Mouse (Mus musculus) midbrain, embryonic 15.5 days (tissue): ENCODE results near the gene Tbc1d2b. TPM values are rescaled to one million over a fixed set of nuclear protein-coding genes. Genes with fewer than 3 reads are reported as not detected.
A peak's percentile ranks its signal among the peaks of the same experiment; 100 is the strongest.

Source experiments
- ATAC-seq: fragments of 200-750 bp; cut with Nextera tagmentation; replicated peaks from 2 replicates; pipeline ENCODE4 v1.8.0; 2017; ENCODE audit warnings: moderate TSS enrichment
- H3K27ac ChIP-seq: fragments of 300-500 bp; sonication (generic); 2 replicates; pipeline ENCODE4 v1.5.1; 2015; ENCODE audit warnings: mild to moderate bottlenecking, inconsistent platforms
- H3K27me3 ChIP-seq: fragments of 300-500 bp; sonication (generic); replicated peaks from 2 replicates; pipeline ENCODE4 v1.6.1; 2015; ENCODE audit warnings: inconsistent platforms
- H3K36me3 ChIP-seq: fragments of 300-500 bp; sonication (generic); replicated peaks from 2 replicates; pipeline ENCODE4 v1.6.1; 2015; ENCODE audit warnings: inconsistent platforms
- H3K4me1 ChIP-seq: fragments of 300-500 bp; sonication (generic); 2 replicates; pipeline ENCODE4 v1.6.1; 2015; ENCODE audit warnings: inconsistent platforms
- H3K4me2 ChIP-seq: fragments of 300-500 bp; sonication (generic); 2 replicates; pipeline ENCODE4 v1.6.1; 2015; ENCODE audit warnings: inconsistent platforms, mild to moderate bottlenecking, moderate library complexity
- H3K4me3 ChIP-seq: fragments of 300-500 bp; sonication (generic); 2 replicates; pipeline ENCODE4 v1.5.1; 2015; ENCODE audit warnings: mild to moderate bottlenecking, inconsistent platforms
- H3K9ac ChIP-seq: fragments of 300-500 bp; sonication (generic); 2 replicates; pipeline ENCODE4 v1.6.1; 2015; ENCODE audit warnings: mild to moderate bottlenecking, inconsistent platforms
- H3K9me3 ChIP-seq: fragments of 300-500 bp; sonication (generic); 2 replicates; pipeline ENCODE4 v1.6.1; 2016; ENCODE audit warnings: inconsistent platforms
- WGBS: fragments of 180-500 bp; shearing (Covaris S2); methylation state at CpG from one replicate; pipeline ENCODE4 v1.1.7; 2015; ENCODE audit warnings: mixed read lengths; 5-methylcytosine and 5-hydroxymethylcytosine counted together
- polyA plus RNA-seq: library from polyadenylated mRNA; unstranded; fragments of >200 nt; fragmentation: Nextera tagmentation; extraction: Ambion mirVana; gene quantifications from 2 replicates; pipeline ENCODE4 v1.2.1, GENCODE M21; 2015

Gene Tbc1d2b
- polyA plus RNA-seq, 1 experiment from 2014 or later: 7.6 TPM

GRCm38 (mm10) chr9:90262063-90262462 is 8.5 kb downstream of the Tbc1d2b start:
- WGBS: 71% methylated on average over 3 of the region's 3 CpGs
- Histone ChIP-seq H3K9ac (no peak overlapping the region), H3K4me3 (no peak overlapping the region)

DNA sequence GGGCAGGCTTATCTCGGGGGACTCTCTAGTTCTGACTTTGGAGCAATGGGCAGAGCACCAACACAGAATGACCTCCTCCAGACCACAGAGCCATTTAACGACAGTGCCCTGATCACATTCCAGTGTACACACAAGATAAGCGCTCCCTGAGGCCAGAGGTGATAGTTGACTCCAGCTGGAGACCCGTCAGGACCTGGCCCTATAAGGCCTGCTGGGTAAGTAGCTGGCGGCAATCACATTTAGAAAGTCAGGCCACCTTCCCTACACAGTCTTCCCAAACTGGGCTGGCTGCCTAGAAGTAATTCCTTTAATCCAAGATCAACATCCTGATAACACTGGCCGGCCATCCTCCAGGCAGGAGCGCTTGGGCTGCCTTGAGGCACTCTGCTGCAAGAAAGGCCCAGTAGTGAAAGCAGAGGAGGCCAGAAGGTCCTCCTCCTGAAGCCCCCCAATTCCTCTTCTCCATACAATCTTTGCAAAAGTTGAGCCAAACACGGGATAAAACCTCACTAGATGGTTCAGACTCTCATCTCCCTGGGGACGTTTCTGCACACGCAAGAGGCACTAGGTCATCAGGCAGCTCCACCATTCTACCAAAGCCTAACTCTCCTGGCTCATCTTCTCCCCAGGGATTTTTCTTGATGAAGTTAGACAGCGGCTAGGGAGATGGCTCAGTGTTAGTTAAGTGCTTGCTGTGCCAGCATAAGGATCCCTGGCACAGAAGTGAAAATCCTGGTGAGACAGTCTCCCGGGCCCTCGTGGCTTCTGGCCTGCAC is 9.8 kb downstream of the Tbc1d2b start:
- no peak overlapping the region for H3K4me2 ChIP-seq
- H3K9me3 ChIP-seq: no peaks in the 10 kb centered on the region
- no peaks in the 10 kb centered on the region for H3K36me3 ChIP-seq
- no peak overlapping the region for H3K9ac ChIP-seq
- H3K4me3 ChIP-seq: no peak overlapping the region
- no peak for ATAC-seq
- H3K4me1 ChIP-seq: no peaks in the 10 kb centered on the region
- no peaks in the 10 kb centered on the region for H3K27me3 ChIP-seq
- no peak overlapping the region for H3K27ac ChIP-seq
- 77% methylated on average over 13 of the region's 13 CpGs for WGBS

More at GRCm38 (mm10) chr9:90262063-90262462, 8.5 kb downstream of the Tbc1d2b start:
- Histone ChIP-seq H3K36me3 (no peaks in the 10 kb centered on the region), H3K4me2 (no peak overlapping the region), H3K9me3 (no peaks in the 10 kb centered on the region), H3K27ac (no peak overlapping the region), H3K27me3 (no peaks in the 10 kb centered on the region), H3K4me1 (no peaks in the 10 kb centered on the region)
- ATAC-seq: no peak

- Histone ChIP-seq H3K4me2 (no peak overlapping the region), H3K36me3 (no peaks in the 10 kb centered on the region), H3K27me3 (no peaks in the 10 kb centered on the region), H3K4me3 (no peak overlapping the region), H3K9ac (no peak overlapping the region), H3K9me3 (no peaks in the 10 kb centered on the region), H3K27ac (no peak overlapping the region), H3K4me1 (no peaks in the 10 kb centered on the region)
- ATAC-seq: no peak
- 85% methylated on average over 6 of the region's 6 CpGs for WGBS
Observed at GRCm38 (mm10) chr9:90260079-90260478, 10.5 kb downstream of the Tbc1d2b start.

- Histone ChIP-seq H3K9ac (no peak overlapping the region), H3K27me3 (no peaks in the 10 kb centered on the region), H3K27ac (no peak overlapping the region), H3K4me1 (no peaks in the 10 kb centered on the region), H3K4me2 (no peak overlapping the region), H3K4me3 (no peak overlapping the region), H3K9me3 (no peaks in the 10 kb centered on the region), H3K36me3 (no peaks in the 10 kb centered on the region)
- 93% methylated on average over 12 of the region's 12 CpGs for WGBS
- no peak for ATAC-seq
Observed at GRCm38 (mm10) chr9:90259400-90259950, 11.1 kb downstream of the Tbc1d2b start.

DNA sequence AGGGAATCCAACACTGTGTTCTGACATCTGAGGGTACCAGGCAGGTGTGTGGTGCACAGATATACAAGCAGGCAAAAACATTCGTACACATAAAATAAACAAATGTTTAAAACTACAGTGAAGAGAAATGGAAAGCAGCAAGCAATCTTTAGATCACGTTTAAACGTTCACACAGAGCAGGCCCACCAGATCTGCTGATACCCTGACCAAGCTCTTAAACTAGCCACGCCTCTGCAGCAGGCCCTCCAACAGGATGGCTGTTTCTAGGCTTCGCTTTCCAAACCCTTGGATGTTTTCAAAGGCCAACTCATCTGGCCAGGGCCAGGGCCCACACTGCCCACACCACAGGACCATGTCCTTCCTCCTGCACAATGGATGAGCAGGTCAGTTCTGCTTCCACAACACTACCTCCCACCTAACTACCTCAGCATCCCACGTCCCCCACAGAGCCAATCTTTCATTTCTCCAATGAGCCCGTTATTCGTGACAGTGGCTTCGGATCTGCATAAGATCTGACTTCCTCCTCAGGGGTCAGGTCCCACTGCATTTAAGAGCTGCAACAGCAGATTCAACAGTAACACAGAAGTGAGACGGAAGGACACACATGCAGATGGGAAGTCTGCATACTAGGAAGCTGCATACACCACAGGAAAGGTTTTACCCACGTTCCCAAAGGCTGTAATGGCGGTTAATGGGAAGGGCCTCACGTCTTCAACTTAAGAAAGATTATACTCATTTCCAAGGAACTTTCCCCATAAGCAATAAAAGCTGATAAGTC is 12.7 kb downstream of the Tbc1d2b start:
- H3K4me2 ChIP-seq: no peak overlapping the region
- H3K27ac ChIP-seq: no peak overlapping the region
- H3K27me3 ChIP-seq: no peaks in the 10 kb centered on the region
- WGBS: 85% methylated on average over 13 of the region's 13 CpGs
- H3K9me3 ChIP-seq: no peaks in the 10 kb centered on the region
- no peak for ATAC-seq
- no peaks in the 10 kb centered on the region for H3K4me1 ChIP-seq
- no peaks in the 10 kb centered on the region for H3K36me3 ChIP-seq
- H3K4me3 ChIP-seq: no peak overlapping the region
- H3K9ac ChIP-seq: no peak overlapping the region

DNA sequence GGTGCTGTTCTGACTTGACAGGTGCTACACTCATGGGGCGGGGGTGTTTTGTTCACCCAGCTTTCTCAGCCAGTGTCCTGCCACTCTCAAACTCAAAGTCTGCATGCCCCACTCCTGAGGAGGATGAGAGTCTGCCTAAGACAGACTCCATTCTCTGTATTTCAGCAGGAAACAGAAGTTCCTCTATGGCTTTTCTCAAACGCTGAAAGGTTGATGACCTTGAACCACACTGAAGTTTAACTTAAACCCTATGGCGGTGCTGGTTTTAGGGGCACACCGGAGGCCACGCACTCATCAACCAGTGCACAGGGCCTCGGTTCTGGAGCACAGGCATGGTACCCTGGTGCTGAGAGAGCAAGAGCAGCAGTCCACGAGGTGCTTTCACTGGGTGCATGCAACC is 13.4 kb downstream of the Tbc1d2b start:
- H3K27me3 ChIP-seq: no peaks in the 10 kb centered on the region
- H3K27ac ChIP-seq: no peak overlapping the region
- WGBS: 82% methylated on average over 7 of the region's 7 CpGs
- H3K9ac ChIP-seq: no peak overlapping the region
- ATAC-seq: no peak
- no peak overlapping the region for H3K4me3 ChIP-seq
- no peaks in the 10 kb centered on the region for H3K36me3 ChIP-seq
- no peaks in the 10 kb centered on the region for H3K4me1 ChIP-seq
- H3K9me3 ChIP-seq: no peaks in the 10 kb centered on the region
- no peak overlapping the region for H3K4me2 ChIP-seq

DNA sequence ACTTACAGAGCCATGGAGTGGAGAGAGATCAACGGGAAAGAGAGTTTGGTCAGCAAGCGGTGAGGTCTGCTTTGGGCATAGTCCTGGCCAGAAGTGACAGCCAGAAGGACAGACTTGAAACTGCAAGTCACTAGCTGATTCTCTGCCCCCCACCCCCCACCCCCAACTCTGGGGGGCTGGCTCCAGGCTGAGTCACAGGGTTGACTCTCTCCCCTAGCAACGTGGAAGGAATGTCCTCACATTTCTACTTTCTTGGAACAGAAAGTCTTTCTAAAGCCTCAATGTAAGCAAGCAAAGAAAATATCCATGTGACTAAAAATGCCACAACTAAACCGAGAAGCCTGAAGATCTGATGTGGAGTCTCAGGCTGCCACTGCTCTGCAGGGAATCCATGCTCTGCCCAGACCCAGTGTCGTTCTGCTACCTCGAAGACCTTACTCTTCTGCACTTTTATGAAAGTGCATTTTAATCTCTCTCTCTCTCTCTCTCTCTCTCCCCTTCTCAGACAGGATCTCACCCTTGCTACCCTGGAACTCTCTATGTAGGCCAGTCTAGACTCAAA is 14.7 kb downstream of the Tbc1d2b start:
- Histone ChIP-seq H3K9me3 (no peaks in the 10 kb centered on the region), H3K36me3 (no peaks in the 10 kb centered on the region), H3K4me3 (no peak overlapping the region), H3K27ac (no peak overlapping the region), H3K27me3 (no peaks in the 10 kb centered on the region), H3K4me2 (no peak overlapping the region), H3K4me1 (no peaks in the 10 kb centered on the region), H3K9ac (no peak overlapping the region)
- ATAC-seq: 0 out of 2 replicates have a peak, but pooled peaks have one; percentile 24
- WGBS: 31% methylated on average over 6 of the region's 6 CpGs

GRCm38 (mm10) chr9:90253181-90253580 is 17.4 kb downstream of the Tbc1d2b start:
- Histone ChIP-seq H3K4me2 (no peak overlapping the region), H3K27ac (no peak overlapping the region), H3K4me1 (no peaks in the 10 kb centered on the region), H3K36me3 (no peaks in the 10 kb centered on the region), H3K27me3 (no peaks in the 10 kb centered on the region), H3K9ac (no peak overlapping the region), H3K4me3 (no peak overlapping the region), H3K9me3 (no peaks in the 10 kb centered on the region)
- WGBS: 97% methylated on average over 2 of the region's 2 CpGs
- no peak for ATAC-seq

DNA sequence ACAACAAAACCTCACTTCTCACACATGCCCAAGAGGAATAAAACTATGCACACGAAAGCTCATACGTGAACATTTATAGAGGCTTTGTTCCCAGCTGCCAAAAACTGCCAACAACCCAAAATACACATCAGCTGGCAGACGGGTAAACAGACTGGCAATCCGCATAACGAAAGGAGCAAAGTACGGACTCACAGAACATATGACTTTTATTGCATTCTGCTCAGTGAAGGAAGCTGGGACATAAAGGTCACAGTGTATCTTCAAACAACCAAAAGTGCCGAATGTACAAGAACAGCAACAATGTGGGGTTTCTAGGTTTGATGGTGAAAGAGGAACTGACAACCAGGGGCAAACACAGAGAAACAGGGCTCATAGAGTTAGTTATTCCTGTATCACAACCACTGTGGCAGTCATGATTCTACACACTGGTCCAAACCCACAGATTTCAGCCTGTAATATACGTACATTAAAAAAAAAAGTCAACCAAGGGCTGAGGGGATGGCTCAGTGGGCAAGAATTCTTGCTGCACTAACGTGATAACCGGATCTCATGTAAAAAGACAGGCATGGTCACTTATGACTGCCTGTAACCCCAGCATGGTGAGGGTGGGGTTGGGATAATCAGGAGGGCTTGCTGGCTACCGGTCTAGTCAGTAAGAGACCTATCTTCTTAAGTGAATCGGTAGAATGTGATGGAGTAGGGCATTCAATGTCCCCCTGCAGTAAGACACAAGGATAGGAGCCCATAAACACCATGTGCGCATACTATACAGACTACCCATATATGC is 19.4 kb downstream of the Tbc1d2b start:
- H3K9me3 ChIP-seq: no peaks in the 10 kb centered on the region
- no peaks in the 10 kb centered on the region for H3K4me1 ChIP-seq
- no peaks in the 10 kb centered on the region for H3K36me3 ChIP-seq
- no peak for ATAC-seq
- no peaks in the 10 kb centered on the region for H3K27me3 ChIP-seq
- no peak overlapping the region for H3K4me2 ChIP-seq
- H3K9ac ChIP-seq: no peak overlapping the region
- H3K27ac ChIP-seq: no peak overlapping the region
- WGBS: 91% methylated on average over 13 of the region's 13 CpGs
- H3K4me3 ChIP-seq: no peak overlapping the region

GRCm38 (mm10) chr9:90250141-90250775 is 20.3 kb downstream of the Tbc1d2b start:
- WGBS: 87% methylated on average over 5 of the region's 5 CpGs
- no peaks in the 10 kb centered on the region for H3K9me3 ChIP-seq
- H3K27me3 ChIP-seq: no peaks in the 10 kb centered on the region
- H3K4me3 ChIP-seq: no peak overlapping the region
- no peak overlapping the region for H3K27ac ChIP-seq
- no peak overlapping the region for H3K4me2 ChIP-seq
- no peak overlapping the region for H3K9ac ChIP-seq
- no peaks in the 10 kb centered on the region for H3K36me3 ChIP-seq
- ATAC-seq: no peak
- H3K4me1 ChIP-seq: no peaks in the 10 kb centered on the region

GRCm38 (mm10) chr9:90249036-90249435 is 21.6 kb downstream of the Tbc1d2b start:
- no peak for ATAC-seq
- no peaks in the 10 kb centered on the region for H3K9me3 ChIP-seq
- H3K27me3 ChIP-seq: no peaks in the 10 kb centered on the region
- no peak overlapping the region for H3K9ac ChIP-seq
- H3K36me3 ChIP-seq: no peaks in the 10 kb centered on the region
- no peak overlapping the region for H3K27ac ChIP-seq
- no peak overlapping the region for H3K4me3 ChIP-seq
- 89% methylated on average over 2 of the region's 2 CpGs for WGBS
- no peak overlapping the region for H3K4me2 ChIP-seq
- no peaks in the 10 kb centered on the region for H3K4me1 ChIP-seq
